Mouse (Mus musculus): ENCODE measurements at regions not wholly inside any gene's neighbourhood (a gene's known extent, or its start where the extent isn't known, plus 50 kb on each side); places are given as distances from the start of the nearest gene placed in this dataset.

DNA sequence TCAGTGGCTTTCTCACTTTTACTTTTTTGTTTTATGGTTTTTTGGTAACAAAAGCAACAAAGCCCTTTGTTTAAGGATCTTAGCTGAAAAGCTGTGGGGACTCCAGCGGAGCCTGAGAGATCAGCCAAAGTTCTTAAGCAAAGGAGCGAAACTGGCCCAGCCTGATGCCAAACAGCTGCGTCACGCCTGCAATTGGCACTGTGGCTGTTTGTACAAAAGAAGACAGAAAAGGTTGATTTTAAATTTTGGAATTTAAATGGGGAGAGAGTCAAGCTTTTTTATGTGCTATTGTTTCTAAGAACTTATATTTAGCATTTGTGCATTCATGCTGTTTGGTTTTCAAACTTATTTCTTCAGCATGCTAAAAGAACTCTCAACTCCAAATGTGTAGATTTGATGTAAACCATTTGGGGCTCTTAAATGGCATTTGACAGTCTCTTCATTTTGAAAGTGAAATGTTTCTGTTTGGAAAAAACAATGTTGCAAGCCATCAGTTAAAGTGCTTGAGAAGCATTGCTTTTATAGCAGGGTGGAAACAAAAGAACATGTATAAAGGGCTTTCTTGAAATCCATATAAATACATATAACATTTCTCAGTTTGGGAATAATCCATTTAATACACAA, 105.1 kb upstream of the Daam1 start:
- DNase-seq: no peak

DNA sequence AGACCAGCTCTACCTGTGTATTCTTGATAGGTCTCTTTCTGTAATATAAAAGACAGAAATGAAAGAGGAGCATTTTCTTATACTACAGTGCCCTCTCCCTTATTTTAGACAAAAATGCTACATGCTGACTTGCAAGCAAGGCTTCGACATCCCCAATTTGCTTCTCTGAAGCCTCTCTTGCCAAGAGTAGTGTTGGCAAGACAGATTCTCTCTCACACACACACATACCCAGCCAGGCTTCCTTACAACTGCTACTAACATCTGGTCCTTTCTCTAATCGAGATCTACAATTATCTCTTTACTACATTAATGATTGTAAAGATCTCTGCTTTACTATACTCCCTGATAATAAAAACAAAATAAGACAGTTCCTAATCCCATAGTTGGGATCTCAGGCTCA, 87.5 kb upstream of the Daam1 start:
- DNase-seq: no peak

DNA sequence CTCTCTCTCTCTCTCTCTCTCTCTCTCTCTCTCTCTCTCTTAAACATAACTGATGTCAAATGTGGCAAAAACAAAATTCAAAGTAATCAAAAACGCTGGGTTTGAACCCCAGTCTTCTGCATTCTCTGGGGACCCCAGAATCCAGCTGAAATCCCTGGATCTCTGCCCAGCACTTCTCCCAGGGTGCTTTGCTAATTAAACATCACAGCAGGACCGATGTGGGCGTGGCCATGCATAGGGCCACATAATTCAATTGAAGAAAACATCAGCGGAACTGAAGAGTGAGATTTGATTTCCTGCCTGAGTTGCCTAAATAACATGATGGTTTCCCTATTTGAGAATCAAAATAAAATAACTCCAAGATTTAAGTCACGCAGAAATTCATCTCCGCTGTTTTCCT, 84.9 kb upstream of the Daam1 start:
- no peak for DNase-seq

DNA sequence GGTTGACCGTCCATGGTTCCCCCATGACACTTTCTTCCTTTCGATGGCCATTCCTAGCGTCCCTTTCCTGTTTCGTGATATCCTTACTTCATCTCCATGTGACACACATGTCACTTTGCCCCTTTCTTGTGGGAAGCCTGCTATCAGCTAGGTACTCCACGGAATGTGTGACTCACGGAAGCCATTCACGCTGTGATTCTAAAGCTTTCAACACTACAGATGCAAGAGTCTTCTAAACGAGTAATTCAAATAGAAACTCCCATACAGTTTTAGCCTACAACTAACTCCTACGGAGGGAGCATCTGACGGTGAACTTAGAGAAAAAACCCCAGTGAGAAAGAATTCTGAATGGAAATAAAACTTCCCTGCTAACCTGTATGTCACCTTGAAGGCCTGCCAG, 83.5 kb upstream of the Daam1 start:
- DNase-seq: no peak

DNA sequence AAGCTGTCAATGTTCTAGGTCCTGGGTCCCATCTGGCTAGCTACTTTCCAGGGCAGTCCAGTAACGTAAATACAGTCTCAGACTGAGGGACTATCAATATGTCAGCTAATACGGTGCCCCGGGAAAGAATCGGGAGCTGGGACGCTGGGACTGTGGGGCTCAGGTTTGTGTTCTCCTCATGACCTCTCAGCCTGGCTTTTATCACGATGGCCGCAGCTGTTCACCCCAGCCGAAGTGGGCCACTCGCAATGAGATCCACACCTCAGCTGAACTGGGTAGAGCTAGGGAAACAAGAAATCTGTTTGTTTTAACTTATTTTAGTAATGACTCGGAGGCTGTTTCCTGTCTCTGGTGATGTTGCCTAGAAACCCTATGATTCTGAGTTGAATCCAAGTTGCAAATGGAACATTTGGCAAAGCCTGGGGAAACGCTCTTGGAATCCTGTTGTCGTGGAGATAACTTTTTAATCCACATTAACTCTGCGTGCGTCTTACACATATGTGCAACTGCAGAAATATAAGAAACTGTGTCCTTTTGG, 83.0 kb upstream of the Daam1 start:
- DNase-seq: peak; percentile 32 to 48

DNA sequence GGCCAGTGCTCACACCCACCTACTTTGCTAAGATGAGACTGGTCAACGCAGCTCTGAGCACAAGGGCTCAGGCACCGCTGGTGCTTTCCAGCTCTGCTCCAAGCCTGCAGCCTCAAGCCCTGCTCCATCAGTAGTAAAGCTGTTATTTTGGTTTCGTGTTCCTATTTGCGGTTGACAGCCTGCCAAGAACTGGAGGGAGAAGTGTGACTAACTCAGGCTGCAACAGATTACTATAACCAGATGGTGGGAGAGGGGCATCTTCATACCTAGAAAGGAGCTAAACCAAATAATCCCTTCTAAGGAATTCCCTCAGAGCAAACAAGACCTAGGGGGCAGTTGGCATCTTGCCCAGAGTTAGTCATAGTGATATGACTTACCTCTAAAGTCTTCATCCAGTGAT, 82.1 kb upstream of the Daam1 start:
- DNase-seq: peak; percentile 75 to 76

DNA sequence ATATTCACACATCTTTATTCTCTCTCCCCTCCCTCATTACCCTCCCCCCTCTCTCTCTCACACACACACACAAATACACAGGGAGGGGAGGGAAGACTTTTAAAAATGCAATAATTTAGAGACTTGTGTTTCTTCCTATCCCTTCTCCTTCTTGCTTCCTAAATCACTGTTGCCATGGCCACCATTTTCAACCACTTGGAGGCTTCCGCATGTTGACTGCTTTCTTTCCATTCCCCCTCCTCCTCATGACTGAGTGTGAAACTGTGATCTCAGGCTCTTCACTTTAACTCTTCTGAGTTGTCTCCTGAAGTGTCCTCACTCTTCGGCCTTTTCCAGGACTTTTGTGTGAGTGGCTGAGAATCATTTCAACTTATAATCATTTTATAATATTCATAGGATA, 81.2 kb upstream of the Daam1 start:
- no peak for DNase-seq

DNA sequence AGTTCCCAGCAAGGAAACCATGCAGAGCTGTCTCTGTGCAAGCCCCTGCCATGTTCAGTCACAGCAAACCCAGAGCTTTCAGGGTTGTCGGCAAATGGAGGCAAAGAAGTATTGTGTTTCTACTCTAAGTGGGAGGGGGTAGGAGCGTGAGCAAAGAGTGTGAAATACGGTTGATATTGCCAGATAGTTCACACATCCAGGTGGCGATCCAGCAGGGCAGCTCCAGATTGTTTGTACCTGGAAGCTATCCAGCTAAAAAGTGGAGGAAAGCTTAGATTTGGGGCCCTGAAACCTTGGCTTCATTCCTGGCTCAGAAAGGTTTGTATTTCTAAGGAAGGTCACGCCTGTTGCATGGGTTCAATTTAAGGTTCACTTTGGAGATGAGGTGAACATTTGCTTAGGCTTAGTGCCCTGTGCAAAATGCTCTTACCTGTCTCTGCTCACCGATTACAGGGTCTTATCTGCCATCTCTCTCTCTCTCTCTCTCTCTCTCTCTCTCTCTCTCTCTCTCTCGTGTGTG, 78.1 kb upstream of the Daam1 start:
- no peak for DNase-seq

DNA sequence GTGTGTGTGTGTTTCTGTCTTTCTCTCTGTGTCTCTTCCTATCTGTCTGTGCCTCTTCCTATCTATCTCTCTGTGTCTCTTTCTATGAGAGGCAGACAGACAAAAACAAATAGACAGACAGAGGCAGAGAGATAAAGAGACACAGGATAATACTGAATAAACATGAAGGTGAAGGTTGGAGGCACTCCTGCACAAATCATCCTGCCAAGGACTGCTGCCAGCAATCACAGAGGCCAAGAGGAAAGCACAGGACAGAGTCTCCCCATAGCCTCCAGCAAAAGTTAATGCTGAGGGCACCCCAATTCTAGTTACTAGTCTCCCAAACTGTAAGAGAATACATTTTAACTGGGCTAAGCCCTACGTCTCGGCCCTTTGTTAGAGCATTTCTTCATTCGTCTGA, 77.6 kb upstream of the Daam1 start:
- DNase-seq: no peak

DNA sequence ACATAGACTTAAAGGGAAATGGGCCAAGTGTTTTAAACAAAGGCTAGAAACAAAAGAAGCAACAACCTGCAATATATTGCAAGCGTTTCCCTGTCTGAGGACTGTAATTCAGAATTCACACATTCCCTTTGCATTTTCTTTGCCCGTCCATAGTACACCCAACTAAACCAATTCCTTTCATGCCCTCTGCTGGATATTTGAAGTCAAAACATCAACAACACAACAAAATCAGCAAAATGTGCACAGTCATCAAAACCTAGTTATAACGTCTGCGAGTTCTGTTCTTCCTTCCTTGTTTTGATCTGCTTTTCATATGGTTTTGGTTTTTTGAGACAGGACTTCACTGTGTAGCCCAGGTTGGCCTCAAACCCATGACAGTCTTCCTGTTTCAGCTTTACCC, 67.7 kb upstream of the Daam1 start:
- DNase-seq: no peak

DNA sequence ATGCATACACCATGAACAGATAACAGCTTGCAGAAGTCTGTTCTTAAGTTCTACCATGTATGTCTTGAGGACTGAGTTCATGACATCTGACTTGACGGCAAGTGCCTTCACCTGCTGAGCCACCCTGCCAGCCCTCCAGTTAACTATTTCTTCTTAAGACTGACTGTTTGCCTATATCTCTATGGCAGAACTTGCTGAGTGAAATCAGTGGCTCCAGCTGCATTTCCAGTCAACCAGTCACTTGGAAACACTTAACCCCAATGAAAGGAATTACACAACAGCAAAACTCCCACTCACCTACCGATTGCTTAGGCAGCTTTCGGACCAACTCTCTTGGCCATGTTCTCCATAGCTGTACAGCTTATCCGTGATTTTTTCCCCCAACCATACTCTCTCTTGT, 64.8 kb upstream of the Daam1 start:
- no peak for DNase-seq

DNA sequence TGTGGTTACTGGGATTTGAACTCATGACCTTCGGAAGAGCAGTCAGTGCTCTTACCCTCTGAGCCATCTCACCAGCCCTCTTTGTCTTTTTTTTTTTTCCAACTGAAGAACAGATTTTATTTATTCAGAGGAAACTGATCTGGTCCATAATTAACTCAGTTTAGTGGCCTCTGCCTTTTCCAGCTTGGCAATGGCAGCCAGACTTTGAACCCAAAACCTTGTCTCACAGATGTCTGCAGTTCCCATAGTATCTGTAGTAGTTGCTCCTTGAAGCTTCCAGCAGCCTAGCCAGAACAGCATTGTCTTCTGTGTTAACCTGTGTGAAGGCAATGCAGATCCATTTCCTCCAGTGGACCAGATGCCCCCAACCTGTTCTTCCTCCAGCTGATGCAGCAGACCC, 64.2 kb upstream of the Daam1 start:
- DNase-seq: no peak

DNA sequence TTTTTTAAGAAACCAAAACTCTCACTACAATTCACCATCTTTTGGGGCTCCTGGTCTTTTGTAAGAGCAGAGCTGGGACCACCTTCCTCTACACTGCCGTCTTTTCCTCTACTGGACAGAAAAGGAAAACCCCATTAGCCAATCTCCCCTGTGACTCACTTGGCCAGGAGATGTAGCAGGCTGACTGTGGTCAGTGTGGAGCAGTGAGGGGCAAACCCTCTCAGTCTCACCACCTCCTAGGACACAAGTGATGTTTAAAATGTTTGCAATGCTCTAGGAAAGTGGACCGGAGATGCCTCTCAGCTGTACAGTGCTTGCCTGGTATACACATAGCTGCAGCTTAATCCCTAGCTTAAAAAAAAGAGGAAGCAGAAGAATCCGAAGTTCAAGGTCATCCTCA, 63.0 kb upstream of the Daam1 start:
- DNase-seq: no peak

DNA sequence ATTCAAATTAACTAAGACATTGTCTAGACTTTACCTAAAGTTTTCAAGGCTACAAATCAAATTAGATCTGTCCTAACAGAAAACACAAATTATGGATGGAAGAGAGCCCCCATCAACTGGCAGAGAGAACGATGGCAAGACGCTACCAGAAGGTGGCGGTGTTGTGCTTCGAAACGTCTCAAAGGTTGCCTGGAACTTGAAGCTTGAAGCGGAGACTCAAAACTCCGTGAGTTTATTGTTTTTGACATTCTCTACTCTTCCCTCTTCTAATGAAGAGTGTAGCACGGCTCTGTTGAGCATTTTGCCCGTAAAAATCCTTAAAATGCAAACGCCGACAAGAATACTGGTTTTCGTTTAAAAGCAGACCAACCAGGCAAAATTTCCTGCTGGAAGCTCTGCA, 62.4 kb upstream of the Daam1 start:
- DNase-seq: peak; percentile 75 to 76

DNA sequence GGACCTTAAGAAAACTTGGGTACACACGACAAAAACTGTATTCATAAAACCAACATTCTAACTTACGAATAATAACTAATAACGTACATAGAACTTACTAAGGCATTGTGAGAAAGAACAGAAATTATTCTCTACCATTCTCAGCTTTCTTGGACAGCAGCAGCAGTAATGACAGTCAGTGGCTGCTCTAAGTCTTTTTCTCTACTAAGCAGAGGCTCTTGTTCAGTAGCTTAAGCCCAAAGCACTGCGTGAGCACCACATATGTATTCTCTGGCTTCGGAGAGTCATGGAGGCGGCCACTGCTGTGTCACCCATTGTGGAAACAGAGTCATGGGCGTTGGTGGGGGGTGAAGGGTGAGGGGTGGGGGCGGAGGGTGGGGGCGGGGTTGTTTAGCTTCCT, 62.0 kb upstream of the Daam1 start:
- DNase-seq: no peak

DNA sequence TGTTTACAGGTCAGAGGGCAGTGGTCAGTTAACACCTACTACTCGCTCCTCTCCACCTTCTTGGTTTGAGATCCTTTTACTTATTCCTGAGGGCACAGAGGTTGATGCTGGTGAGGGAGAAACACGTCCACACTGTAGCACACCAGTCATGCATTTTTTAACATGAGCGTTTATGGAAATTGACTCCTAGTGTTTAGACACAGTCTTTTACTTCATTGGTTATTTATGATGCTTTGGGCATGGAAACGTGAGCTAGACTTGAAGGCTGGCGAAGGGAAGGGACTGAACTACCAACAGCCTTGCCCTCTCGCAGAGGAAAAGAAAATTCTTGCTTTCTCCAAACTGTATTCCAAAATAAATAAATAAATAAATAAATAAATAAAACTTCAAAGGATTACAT, 61.6 kb upstream of the Daam1 start:
- no peak for DNase-seq

DNA sequence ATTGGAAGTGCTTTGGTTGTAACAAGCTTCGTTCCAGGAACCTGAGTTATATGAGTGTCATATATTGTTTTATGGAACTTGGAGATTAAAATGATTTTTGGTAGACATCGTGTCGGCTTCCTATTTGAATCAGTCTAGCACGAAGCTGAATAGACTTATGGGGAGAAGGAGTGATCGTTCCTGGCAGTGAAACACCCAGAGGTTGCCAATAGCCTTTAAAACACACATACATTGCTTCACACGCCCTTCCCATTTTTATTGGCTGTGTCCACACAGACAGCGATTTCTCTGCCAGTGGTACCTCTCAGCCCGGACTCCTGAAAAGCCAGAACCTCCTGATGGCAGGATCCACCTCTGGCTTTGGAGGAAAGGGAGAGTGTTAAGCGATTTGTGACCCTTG, 57.0 kb upstream of the Daam1 start:
- no peak for DNase-seq

DNA sequence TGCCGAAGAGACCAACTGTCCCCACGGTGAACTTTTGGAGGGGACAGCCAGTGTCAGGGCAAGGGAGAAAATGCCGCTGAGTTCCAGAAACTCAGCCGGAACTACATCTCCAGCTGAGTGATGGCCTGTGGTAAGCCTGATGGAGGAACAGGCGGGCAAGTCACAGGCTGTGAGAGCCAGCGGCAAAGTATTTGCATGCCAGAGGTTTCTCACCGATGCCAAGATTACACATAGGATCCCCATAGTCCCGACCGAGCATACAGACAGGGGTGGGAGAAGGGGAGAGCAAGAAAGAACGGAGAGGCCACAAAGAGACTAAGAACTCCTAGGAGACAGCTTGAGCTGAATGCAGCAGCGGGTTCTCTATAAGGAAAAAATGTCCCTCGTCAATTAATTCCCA, 55.8 kb upstream of the Daam1 start:
- no peak for DNase-seq

DNA sequence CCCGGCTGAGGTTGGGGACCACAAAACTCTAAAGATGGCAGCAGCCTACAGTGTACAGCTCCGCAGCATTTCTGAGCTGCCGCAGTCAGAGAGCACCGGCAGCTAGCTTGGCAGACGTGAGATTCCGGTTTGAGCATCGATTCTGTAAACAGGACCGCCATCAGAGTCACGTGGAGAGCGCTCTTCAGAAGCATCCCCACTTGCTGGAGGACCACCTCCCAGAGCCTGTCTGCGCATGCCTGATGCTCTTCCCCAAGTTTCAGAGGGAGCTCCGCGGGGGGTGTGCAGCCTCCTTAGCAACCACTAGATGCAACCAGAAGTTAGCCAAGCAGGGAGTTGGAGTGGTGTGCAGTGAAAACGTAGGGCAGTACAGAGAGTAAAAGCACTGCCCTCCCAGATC, 52.7 kb upstream of the Daam1 start:
- peak; percentile 33 to 34 for DNase-seq

DNA sequence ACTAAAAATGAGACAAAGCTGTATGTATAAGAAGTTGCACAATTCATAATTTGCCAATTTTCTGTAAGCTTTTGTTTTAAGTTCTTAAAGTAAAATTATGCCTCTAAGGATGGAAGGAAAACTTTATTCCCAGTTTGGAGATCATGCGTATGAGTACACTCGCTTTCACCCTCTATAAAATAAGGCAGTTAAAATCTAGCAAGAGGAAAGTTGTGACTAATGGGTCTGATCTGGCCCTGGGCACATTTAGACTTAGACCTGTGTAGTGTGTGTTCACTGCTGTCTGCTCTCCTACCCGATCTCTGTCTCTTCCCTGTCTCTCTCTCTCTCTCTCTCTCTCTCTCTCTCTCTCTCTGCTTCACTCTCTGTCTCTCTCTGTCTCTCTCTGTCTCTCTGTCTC, 51.9 kb upstream of the Daam1 start:
- no peak for DNase-seq

DNA sequence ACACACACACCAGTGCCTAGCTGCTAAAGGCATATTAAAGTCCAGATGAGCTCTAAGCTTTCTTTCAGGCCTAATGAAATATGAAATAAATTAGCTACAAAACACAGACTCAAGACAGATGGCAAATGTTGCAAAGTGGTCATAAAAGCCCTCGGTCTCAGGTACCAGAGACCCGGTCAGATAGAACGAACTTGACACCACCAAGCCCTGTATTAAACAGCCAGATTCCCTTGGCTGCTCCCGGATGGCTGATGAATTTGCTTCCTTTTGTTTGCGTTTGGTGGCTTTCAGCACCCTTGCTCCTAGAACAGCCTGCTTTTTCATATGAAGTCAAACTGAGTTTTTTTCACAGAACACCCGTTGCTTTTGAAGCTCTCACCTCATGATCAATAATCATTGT, 51.5 kb upstream of the Daam1 start:
- no peak for DNase-seq
